Mouse (Mus musculus): Measurements from ENCODE around the gene Fam207a. TPM values are rescaled to one million over a fixed set of nuclear protein-coding genes. Genes with fewer than 3 reads are reported as not detected.
A peak's percentile ranks its signal among the peaks of the same experiment; 100 is the strongest.

The Fam207a gene
- polyA plus RNA-seq, 3 experiments from 2014 or later, result 13.7 to 16.1 (median 15.1) TPM

DNA sequence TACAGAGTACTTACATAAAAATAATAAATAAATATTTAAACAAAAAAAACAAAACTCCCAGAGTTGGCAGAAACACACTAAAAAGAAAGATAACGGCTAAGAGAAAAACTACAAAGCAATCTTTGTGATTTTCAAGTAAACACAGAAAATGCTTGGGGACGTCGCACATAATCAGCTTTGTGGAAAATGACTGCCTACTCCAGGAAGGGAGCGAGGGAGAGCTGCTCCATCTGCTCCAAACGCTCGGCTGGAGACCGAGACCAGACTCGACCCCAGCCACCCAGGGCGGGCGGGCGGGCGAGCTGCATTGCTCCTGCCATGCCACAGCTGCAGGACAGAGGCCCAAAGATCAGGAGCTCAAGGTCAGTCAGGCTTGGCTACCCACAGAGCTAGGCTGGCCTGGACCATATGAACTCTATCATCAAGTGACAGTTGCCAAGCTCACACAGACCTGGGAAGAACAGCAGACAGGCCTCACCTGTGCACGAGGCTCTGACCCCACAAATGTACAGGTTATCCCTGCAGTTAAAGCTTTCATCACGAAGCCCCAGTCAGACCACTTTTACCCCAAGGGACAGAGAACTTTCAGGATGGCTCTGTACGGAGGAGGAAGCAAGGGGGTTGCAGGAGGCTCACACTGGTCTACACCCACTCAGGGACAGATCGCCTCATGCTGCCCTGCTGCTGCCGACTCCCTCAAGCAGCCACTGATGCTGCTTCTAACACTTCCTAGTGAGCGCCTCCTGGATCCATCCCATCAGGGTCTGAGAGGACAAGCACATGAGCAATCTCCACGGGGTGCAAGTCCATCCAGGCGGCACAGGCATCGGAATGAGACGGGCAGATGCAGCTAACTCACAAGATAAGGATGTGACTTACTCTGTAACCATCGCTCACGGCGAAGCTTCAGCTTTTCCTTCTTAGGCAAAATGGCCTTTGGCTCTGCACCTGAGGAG, 12.3 kb downstream of the Fam207a start:
- no peak for ATAC-seq

DNA sequence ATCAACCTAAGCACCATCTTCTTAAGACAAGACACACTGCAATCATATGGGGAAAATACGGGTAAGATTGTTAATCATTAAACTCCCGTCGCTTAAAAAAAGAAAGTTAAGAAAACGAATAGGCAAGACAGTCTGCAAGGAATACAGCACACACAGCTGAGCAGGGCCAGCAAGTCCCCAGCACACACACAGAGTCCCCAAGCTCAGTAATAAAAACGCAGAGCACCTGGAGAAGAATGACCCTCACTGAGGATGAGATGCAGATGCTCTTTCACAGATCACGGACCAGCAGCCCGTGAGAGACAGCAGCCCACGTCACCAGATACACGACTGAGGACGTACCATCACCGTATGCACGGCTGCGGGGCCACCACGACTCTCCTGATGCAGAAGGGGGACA, 14.9 kb downstream of the Fam207a start:
- no peak for ATAC-seq

DNA sequence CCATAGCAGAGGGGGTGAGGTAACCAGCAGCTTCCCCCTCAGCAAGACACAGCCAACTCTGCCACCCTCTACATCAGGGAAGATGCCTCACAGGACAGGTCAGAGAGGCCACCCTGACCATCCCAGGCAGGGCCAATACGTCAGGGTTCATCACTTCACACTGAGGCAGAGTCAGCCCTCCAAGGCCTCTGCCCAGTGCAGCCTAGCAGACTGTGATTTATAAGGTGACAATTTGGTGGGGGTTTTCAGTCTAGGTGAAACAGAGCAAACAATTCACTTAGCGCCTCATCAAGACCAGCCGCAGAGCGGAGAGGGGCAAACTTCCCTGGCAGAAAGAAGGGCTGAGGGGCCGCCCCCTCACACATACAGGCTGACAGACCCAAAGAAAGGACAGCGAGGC, 17.3 kb downstream of the Fam207a start:
- no peak for ATAC-seq

- no peak for ATAC-seq
These were observed 18.4 kb downstream of the Fam207a start for GRCm38 (mm10) chr10:77497185-77497584.

DNA sequence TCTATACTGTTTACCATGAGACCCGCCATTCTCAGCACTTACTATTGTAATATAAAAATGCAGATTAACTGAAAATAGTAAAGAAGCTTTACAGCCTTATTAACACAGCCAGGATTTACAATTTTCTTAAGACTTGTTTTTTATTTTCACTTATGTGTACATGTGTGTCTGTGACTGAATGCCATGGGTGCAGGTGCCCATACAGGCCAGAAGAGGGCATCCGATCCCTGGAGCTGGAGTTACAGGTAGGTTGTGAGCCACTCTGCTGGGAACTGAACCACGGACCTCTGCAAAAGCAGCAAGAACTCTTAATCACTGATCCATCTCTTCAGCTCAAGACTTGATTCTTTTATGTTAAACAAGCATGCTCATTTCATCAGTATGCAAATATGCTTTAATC, 22.7 kb downstream of the Fam207a start:
- ATAC-seq, result no peak

DNA sequence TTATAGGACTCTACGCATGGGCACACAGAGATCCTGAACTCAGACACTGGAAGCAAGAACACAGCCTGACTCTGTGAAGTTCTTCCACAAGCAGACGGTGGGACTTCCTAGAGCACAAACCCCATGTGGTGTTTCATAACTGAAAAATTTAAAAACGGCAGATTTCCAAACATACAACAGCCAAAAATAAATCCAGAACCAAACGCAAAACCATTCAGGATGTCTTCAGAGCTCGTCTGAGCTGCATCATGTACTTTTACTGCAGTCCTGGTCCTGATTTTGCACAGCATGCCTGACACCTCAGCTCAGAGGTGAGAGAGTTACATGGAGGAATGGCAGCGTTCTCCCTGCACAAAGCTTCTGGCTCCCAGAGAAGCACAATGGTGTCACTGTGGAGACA, 24.0 kb downstream of the Fam207a start:
- no peak for ATAC-seq

GRCm38 (mm10) chr10:77488168-77488567, 27.4 kb downstream of the Fam207a start:
- ATAC-seq, result no peak

DNA sequence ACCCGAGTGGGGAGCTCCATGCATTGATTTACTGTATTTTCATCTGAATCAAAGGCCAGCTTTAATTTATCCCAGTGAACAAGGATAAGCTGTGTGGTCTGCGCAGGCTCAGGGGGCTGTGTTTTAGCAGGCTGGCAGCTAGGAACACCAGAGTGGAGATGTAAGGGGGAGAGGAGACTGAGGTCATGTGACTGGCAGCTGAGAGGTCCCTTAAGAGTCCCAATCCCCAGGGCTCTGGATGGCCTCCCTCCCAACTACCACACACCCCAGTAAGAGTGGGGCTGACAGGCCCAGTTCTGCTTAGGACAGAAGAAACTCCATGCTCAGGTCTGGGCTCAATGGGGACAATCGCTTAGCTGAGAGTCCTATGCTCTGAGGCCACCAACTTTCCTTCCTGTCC, 29.8 kb downstream of the Fam207a start:
- no peak for ATAC-seq

- ATAC-seq, result no peak
These were observed 31.2 kb downstream of the Fam207a start for GRCm38 (mm10) chr10:77484205-77484935.

- ATAC-seq, result peak; percentile 52
These were observed 33.8 kb downstream of the Fam207a start for GRCm38 (mm10) chr10:77481814-77482213.

DNA sequence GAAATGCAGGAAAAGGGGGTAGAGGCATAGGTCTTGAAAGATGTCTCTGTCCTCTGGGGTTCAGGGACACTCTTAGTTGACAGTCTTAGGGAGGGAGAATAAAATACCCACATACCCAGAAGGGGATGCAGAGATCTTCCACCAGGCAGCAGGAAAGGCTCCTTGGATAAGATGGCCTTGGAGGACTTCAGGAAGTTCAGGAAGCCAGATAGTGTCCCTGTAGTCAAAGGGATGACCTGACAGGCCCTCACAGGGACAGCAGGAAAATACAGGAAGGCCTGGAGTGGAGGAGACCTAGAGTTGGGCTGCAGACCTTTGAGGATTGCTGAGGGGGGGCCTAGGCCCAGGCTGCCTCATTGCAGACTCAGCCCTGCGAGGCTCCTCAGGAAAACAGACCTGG, 35.6 kb downstream of the Fam207a start:
- no peak for ATAC-seq

GRCm38 (mm10) chr10:77476907-77477306, 38.7 kb downstream of the Fam207a start:
- no peak for ATAC-seq

GRCm38 (mm10) chr10:77472188-77472587, 43.4 kb downstream of the Fam207a start:
- ATAC-seq, result no peak

GRCm38 (mm10) chr10:77471512-77471911, 44.1 kb downstream of the Fam207a start:
- ATAC-seq, result no peak

- no peak for ATAC-seq
These were observed 44.8 kb downstream of the Fam207a start for GRCm38 (mm10) chr10:77470763-77471162.

- no peak for ATAC-seq
These were observed 46.9 kb downstream of the Fam207a start for GRCm38 (mm10) chr10:77468675-77469074.

DNA sequence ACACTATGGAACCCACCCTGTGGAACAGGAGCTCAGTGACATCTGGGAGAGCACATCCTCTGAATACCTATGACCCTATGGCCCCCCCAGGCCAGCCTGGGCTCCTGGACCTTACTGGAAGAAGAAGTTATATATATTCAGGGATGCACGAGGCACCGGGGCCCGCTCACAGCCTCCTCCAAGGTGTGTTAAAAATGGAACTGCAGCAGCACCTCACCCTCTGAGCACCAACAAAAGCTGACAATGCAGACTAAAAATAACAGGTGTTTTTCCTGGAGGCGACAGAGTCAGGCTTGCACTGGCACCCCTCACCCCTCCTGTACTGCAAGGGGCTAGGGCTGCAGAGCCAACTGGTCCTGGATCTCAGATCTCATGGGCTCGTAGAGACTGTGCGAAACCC, 48.2 kb downstream of the Fam207a start:
- ATAC-seq, result no peak

DNA sequence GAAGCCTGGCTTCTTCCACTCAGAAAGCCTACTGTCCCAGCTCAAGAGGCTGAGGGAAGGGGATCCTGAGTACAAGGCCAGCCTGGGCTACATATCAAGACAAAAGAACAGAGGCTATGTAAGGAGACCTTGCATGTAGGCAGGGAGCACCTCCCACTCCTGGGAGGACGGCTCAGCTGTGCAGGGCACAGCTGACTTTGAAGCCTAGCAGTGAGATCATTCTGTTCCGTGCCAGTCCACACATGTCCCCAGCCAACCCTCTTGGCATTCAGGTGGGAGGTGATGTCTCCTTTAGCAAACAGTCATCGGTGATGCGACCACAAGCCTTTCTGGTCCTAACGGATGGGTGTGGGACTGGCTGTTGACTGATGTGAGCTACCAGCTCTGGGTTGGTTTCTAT, 49.7 kb downstream of the Fam207a start:
- ATAC-seq, result no peak

GRCm38 (mm10) chr10:77464181-77464936, 51.2 kb downstream of the Fam207a start:
- ATAC-seq, result no peak

DNA sequence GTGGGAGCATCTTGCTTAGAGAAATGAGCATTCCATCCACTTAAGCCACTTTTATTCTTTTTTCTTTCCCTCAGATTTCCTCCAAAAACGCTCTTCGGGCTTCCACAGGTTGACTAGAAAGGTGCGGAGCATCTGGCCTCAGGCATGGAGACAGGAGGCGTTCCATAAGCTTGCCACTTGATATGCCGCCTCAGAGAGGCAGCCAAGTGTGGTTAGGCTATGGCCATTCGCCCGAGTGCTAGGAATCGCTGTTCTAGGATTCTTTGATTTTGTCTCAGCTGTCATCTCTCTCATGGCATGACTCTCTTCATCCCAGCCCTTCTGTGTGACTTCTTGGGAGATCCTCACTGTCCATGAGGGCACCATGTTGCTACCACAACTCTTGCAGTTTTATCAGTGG, 54.4 kb downstream of the Fam207a start:
- no peak for ATAC-seq

- no peak for ATAC-seq
These were observed 57.9 kb downstream of the Fam207a start for GRCm38 (mm10) chr10:77457701-77458100.

GRCm38 (mm10) chr10:77456507-77456906, 59.1 kb downstream of the Fam207a start:
- no peak for ATAC-seq

Measured in inflammation-experienced regulatory T-cells, adult 6 months (primary cell).